Mouse (Mus musculus) heart, adult 2 months (tissue): ENCODE data around the gene Olfr849. TPM values are rescaled to one million over a fixed set of nuclear protein-coding genes. Genes with fewer than 3 reads are reported as not detected.

Experiments used
- DNase-seq, 2 experiments: peaks; one replicate each; pipeline ENCODE4 v3.0.0; 2021
- H3K27ac ChIP-seq: fragments of 200-600 bp; 2 replicates; pipeline ENCODE4 v1.8.1; 2022
- H3K27me3 ChIP-seq: fragments of 200-500 bp; 2 replicates; pipeline ENCODE4 v1.6.1; 2012; ENCODE audit warnings: mild to moderate bottlenecking, low read length, inconsistent platforms, mixed read lengths; ENCODE audit not compliant: control insufficient read depth, insufficient read depth
- H3K36me3 ChIP-seq: fragments of 200-500 bp; 2 replicates; pipeline ENCODE4 v1.6.1; 2012; ENCODE audit warnings: low read length, inconsistent platforms; ENCODE audit not compliant: control insufficient read depth, insufficient read depth
- H3K4me1 ChIP-seq: fragments of 200-500 bp; 2 replicates; pipeline ENCODE4 v1.6.1; 2011; ENCODE audit warnings: low read length; ENCODE audit not compliant: control insufficient read depth, insufficient read depth
- H3K4me3 ChIP-seq: fragments of 200-600 bp; 2 replicates; pipeline ENCODE4 v1.8.1; 2022
- H3K79me2 ChIP-seq: fragments of 200-500 bp; replicated peaks from 2 replicates; pipeline ENCODE4 v1.6.1; 2012; ENCODE audit warnings: mild to moderate bottlenecking, inconsistent platforms, low read length, moderate library complexity, mixed read lengths; ENCODE audit not compliant: control insufficient read depth, insufficient read depth
- H3K9ac ChIP-seq: fragments of 200-500 bp; 2 replicates; pipeline ENCODE4 v1.6.1; 2012; ENCODE audit warnings: low read depth, mild to moderate bottlenecking, control low read depth, inconsistent platforms, low read length, mixed read lengths
- CTCF ChIP-seq: fragments of 200-600 bp; IDR thresholded peaks from 2 replicates; pipeline ENCODE4 v1.8.1; 2022; ENCODE audit warnings: antibody characterized with exemption, mild to moderate bottlenecking, moderate library complexity
- EP300 ChIP-seq: fragments of 200-500 bp; IDR thresholded peaks from 2 replicates; pipeline ENCODE4 v1.6.1; 2011; ENCODE audit warnings: low read depth, low read length, control low read depth; ENCODE audit not compliant: insufficient read depth
- POLR2A ChIP-seq: fragments of 200-500 bp; IDR thresholded peaks from 2 replicates; pipeline ENCODE4 v1.6.1; 2011; ENCODE audit warnings: mild to moderate bottlenecking, low read depth, low read length, control low read depth; ENCODE audit not compliant: insufficient read depth
- WGBS: fragments of 180-500 bp; shearing (Covaris S2); methylation state at CpG from one replicate; pipeline ENCODE4 v1.1.7; 2018; 5-methylcytosine and 5-hydroxymethylcytosine counted together
- intact Hi-C: fragments of 180-260 bp; cut with DNase I; formaldehyde crosslinking; loops from one replicate; pipeline ENCODE4 v1.15.1; 2025
- long read RNA-seq: library from polyadenylated mRNA; stranded (forward); transcript quantifications from one replicate; pipeline ENCODE4 v2.0.0, GENCODE M21; 2021
- polyA plus RNA-seq: library from polyadenylated mRNA; depleted of rRNA; stranded (reverse); fragments of >200 nt; gene quantifications from 2 replicates; pipeline ENCODE4 v1.2.3, GENCODE M21; 2012; rRNA removed
- total RNA-seq, 2 experiments: library from RNA; stranded (reverse); gene quantifications; 2 replicates each; pipeline ENCODE4 v1.2.3; 2021

The Olfr849 gene
- total RNA-seq (not detected), polyA plus RNA-seq (not detected in 2 replicates)
- long read RNA-seq: 0 reads

DNA sequence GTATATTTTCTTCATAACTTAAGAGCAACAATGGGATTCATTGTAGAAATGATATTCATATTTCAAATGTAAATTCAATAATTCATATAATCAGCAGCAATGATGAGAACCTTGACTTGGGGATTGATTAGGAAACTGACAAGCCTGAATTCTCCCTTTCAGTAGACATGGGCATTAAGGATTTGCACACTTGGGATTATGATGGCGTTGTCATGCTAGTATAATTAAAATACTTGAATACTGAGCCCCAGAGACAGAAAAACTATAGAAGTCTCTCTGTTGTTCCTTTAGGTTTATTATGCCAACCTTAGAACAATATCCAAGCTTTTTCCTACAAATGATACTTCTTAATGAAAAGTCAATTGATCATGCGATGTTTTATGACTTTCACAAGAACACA is at the start of gene Olfr849:
Gene Olfr849, plus strand, starts transcription at position 301 of the 400 bp plus-strand sequence.
- Histone ChIP-seq H3K9ac (no peak within 1 kb of the TSS), H3K79me2 (no peaks in the 10 kb centered on the region), H3K27ac (no peak within 1 kb of the TSS), H3K4me1 (no peaks in the 10 kb centered on the region), H3K4me3 (no peak within 1 kb of the TSS), H3K27me3 (no peaks in the 10 kb centered on the region), H3K36me3 (no peaks in the 10 kb centered on the region)
- DNase-seq: no peak
- TF ChIP-seq EP300: no peak
- TF ChIP-seq POLR2A: no peak
- TF ChIP-seq CTCF: no peak
- WGBS: 67% methylated on average over 2 of the region's 2 CpGs
- intact Hi-C loops: no loop called here

DNA sequence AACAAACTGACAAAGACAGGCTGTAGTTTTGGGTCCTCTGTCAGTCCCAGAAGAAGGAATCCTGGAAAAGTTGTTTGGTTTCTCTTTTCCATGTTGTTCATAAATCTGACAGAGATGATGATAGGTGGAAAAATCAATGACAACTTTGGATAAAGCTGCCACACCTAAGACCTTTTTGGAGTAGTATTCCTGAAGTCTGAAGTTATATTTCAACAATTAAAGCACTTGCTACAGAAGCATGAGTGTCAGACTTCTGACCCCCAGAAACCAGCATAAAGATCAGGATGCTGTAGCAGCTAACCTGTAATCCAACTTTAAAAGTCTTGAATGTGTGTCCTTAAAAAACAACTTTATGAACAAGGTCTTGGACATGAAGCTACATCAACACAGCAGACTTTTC is 38.1 kb downstream of the Olfr849 start, which contains the start of gene Olfr850:
Gene Olfr850, minus strand, starts transcription at position 101 of the 400 bp plus-strand sequence.
- DNase-seq: no peak
- TF ChIP-seq CTCF (no peak), POLR2A (no peak), EP300 (no peak)
- intact Hi-C loops: no loop called here
- Histone ChIP-seq H3K27me3 (no peaks in the 10 kb centered on the region), H3K9ac (no peak within 1 kb of the TSS), H3K4me3 (no peak within 1 kb of the TSS), H3K4me1 (no peaks in the 10 kb centered on the region), H3K27ac (no peak within 1 kb of the TSS), H3K79me2 (no peaks in the 10 kb centered on the region), H3K36me3 (no peaks in the 10 kb centered on the region)

DNA sequence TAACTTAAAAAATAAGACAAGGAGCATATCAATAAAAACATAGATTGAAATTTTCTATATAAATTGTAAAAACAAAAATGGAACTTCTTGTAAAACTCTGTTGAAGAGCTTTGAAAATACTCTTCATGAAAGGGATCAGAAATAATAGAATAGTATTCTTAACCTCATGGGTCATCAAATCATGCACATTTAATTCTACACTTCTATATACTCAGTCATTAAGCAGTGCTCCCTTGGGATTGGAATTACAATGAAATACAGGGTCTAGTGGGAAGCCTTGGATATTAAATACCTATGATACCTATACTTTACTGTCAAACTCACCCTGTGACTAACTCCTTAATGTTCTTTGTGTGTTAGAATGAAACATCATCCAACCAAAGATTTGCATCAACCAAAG is 52.9 kb downstream of the Olfr849 start, which contains the start of gene Olfr851:
Gene Olfr851, plus strand, starts transcription at position 301 of the 400 bp plus-strand sequence.
- Histone ChIP-seq H3K4me1 (no peaks in the 10 kb centered on the region), H3K79me2 (no peaks in the 10 kb centered on the region), H3K36me3 (no peaks in the 10 kb centered on the region), H3K4me3 (no peak within 1 kb of the TSS), H3K9ac (no peak within 1 kb of the TSS), H3K27ac (no peak within 1 kb of the TSS), H3K27me3 (no peaks in the 10 kb centered on the region)
- intact Hi-C loops: no loop called here
- TF ChIP-seq POLR2A (no peak), EP300 (no peak), CTCF (no peak)
- DNase-seq: no peak

Other genes with a start within 250 kb of the Olfr849 start
- gene Olfr843, start 188.3 kb upstream of the Olfr849 start, total RNA-seq: not detected
- gene Olfr843, start 188.3 kb upstream of the Olfr849 start, polyA plus RNA-seq: not detected in 2 replicates
- gene Olfr844, start 123.9 kb upstream of the Olfr849 start, total RNA-seq: not detected
- gene Olfr844, start 123.9 kb upstream of the Olfr849 start, polyA plus RNA-seq: not detected in 2 replicates
- gene Olfr845, start 103.8 kb upstream of the Olfr849 start, total RNA-seq: not detected
- not detected in 2 replicates for gene Olfr845, start 103.8 kb upstream of the Olfr849 start, polyA plus RNA-seq
- not detected for gene Olfr846, start 76.3 kb upstream of the Olfr849 start, total RNA-seq
- gene Olfr846, start 76.3 kb upstream of the Olfr849 start, polyA plus RNA-seq: not detected in 2 replicates
- gene Olfr847, start 61.6 kb upstream of the Olfr849 start, total RNA-seq: not detected
- not detected in 2 replicates for gene Olfr847, start 61.6 kb upstream of the Olfr849 start, polyA plus RNA-seq
- gene Olfr850, start 38.0 kb downstream of the Olfr849 start, total RNA-seq: not detected
- gene Olfr850, start 38.0 kb downstream of the Olfr849 start, polyA plus RNA-seq: not detected in 2 replicates
- not detected for gene Olfr851, start 53.0 kb downstream of the Olfr849 start, total RNA-seq
- not detected in 2 replicates for gene Olfr851, start 53.0 kb downstream of the Olfr849 start, polyA plus RNA-seq
- not detected for gene Olfr853, start 100.8 kb downstream of the Olfr849 start, total RNA-seq
- gene Olfr853, start 100.8 kb downstream of the Olfr849 start, polyA plus RNA-seq: not detected in 2 replicates
- gene Olfr854, start 127.1 kb downstream of the Olfr849 start, total RNA-seq: not detected
- gene Olfr854, start 127.1 kb downstream of the Olfr849 start, polyA plus RNA-seq: not detected in 2 replicates
- not detected for gene Olfr855, start 142.4 kb downstream of the Olfr849 start, total RNA-seq
- not detected in 2 replicates for gene Olfr855, start 142.4 kb downstream of the Olfr849 start, polyA plus RNA-seq
- gene Zfp317, start 181.8 kb downstream of the Olfr849 start, total RNA-seq: 10 to 100 TPM; 14.2 to 14.8 TPM
- 7.2 and 12.7 TPM in 2 replicates for gene Zfp317, start 181.8 kb downstream of the Olfr849 start, polyA plus RNA-seq